Mouse (Mus musculus): ENCODE measurements around the gene Hp. TPM values are rescaled to one million over a fixed set of nuclear protein-coding genes. Genes with fewer than 3 reads are reported as not detected.
A peak's percentile ranks its signal among the peaks of the same experiment; 100 is the strongest.

The Hp gene
- polyA plus RNA-seq, 1 experiment from 2014 or later = 3.4 TPM

DNA sequence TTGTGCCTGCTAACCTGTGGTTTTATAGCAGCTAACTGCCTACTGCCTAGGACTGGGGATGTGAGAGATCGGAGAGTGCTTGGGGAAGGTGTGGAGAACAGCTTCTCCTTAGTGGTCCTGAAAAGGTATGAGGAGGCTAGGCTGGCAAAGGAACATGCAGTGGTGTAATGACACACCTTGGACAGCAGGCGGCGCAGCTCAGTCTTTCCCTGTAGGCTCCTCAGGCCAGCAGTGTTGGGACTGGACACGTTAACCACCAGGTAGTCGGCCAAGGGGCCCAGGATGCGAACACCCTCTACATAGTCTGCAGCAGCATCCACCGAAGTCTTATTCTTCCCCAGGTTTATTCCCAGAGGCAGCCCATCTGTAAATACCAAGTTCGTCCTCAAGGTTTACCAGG lies 16.9 kb upstream of the Hp start:
- no peak overlapping the region for H3K4me2 ChIP-seq (replicated peaks; ENCODE audit: low read depth, low read length)
- H3K36me3 ChIP-seq (ENCODE audit: control insufficient read depth, insufficient read depth, low read length) = peaks cover 40% of the 10 kb centered on the region
- no peak overlapping the region for H3K9ac ChIP-seq (ENCODE audit: low read depth, low read length)
- WGBS = 58% methylated on average over 8 of the region's 8 CpGs
- no peak overlapping the region for H3K27ac ChIP-seq (ENCODE audit: low read depth, low read length)
- no peaks in the 10 kb centered on the region for H3K27me3 ChIP-seq (ENCODE audit: control insufficient read depth, insufficient read depth, low read length)
- H3K4me1 ChIP-seq (ENCODE audit: control insufficient read depth, insufficient read depth, low read length) = no peaks in the 10 kb centered on the region
- H3K9me3 ChIP-seq (ENCODE audit: control insufficient read depth, low read length) = no peaks in the 10 kb centered on the region
- no peak for ATAC-seq (ENCODE audit: low FRiP score, low TSS enrichment)
- H3K4me3 ChIP-seq (ENCODE audit: low read length) = no peak overlapping the region

DNA sequence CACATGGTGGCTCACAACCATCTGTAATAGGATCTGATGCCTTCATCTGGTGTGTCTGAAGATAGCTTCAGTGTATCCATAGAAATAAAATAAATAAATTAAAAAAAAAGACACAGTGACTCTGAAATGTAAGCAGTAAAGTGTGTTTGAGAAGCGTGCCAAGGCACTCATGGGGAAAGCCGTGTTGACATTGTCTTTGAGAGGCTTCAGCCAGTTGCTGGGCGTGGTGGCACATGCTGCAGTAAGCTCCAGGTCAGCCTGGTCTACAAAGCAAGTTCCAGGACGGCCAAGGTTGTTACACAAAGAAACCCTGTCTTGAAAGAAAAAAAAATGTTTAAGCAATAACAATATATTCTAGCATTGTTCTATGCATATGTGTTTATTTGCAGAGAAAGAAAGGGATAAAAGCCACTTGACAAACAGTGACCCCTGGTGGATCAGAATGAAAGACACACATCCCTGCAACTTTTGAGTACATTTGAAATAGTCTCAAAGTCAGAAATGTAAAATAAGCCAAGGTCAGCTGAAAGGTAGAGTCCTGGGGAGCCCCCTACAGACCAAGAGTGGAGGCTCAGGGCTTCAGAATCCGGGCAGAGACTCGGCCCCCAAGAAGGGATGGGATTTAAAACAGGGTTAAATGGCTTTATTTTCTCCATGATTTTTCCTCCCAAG lies 14.3 kb upstream of the Hp start:
- Histone ChIP-seq H3K4me1 (ENCODE audit: control insufficient read depth, insufficient read depth, low read length) (no peaks in the 10 kb centered on the region), H3K27ac (ENCODE audit: low read depth, low read length) (no peak overlapping the region), H3K27me3 (ENCODE audit: control insufficient read depth, insufficient read depth, low read length) (no peaks in the 10 kb centered on the region), H3K9ac (ENCODE audit: low read depth, low read length) (no peak overlapping the region), H3K9me3 (ENCODE audit: control insufficient read depth, low read length) (no peaks in the 10 kb centered on the region), H3K36me3 (ENCODE audit: control insufficient read depth, insufficient read depth, low read length) (peaks cover 35% of the 10 kb centered on the region), H3K4me3 (ENCODE audit: low read length) (no peak overlapping the region), H3K4me2 (replicated peaks; ENCODE audit: low read depth, low read length) (no peak overlapping the region)
- 80% methylated on average over 6 of the region's 6 CpGs for WGBS
- ATAC-seq (ENCODE audit: low FRiP score, low TSS enrichment) = no peak

DNA sequence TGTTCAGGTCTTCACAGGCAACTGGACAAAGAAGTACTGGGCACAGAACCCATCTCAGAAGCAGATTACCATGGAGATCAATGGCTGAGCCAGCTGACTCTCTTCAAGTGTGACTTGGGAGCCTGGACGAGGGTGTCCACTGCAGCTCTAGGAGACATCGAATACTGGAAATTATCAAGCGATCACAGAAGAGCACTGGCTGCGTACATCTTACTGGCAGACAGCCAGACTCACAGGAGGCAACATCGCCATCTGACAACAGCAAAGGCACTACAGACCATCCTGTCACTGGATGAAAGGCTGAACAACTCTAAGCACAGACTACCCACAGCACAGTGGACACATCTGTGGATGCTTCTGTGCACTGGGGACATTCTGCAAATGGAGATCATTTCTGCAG lies 13.2 kb upstream of the Hp start:
- H3K27ac ChIP-seq (ENCODE audit: low read depth, low read length) = no peak overlapping the region
- no peaks in the 10 kb centered on the region for H3K4me1 ChIP-seq (ENCODE audit: control insufficient read depth, insufficient read depth, low read length)
- ATAC-seq (ENCODE audit: low FRiP score, low TSS enrichment) = no peak
- no peak overlapping the region for H3K9ac ChIP-seq (ENCODE audit: low read depth, low read length)
- 97% methylated on average over 5 of the region's 5 CpGs for WGBS
- peaks cover 35% of the 10 kb centered on the region for H3K36me3 ChIP-seq (ENCODE audit: control insufficient read depth, insufficient read depth, low read length)
- no peaks in the 10 kb centered on the region for H3K27me3 ChIP-seq (ENCODE audit: control insufficient read depth, insufficient read depth, low read length)
- H3K4me2 ChIP-seq (replicated peaks; ENCODE audit: low read depth, low read length) = no peak overlapping the region
- no peaks in the 10 kb centered on the region for H3K9me3 ChIP-seq (ENCODE audit: control insufficient read depth, low read length)
- no peak overlapping the region for H3K4me3 ChIP-seq (ENCODE audit: low read length)

DNA sequence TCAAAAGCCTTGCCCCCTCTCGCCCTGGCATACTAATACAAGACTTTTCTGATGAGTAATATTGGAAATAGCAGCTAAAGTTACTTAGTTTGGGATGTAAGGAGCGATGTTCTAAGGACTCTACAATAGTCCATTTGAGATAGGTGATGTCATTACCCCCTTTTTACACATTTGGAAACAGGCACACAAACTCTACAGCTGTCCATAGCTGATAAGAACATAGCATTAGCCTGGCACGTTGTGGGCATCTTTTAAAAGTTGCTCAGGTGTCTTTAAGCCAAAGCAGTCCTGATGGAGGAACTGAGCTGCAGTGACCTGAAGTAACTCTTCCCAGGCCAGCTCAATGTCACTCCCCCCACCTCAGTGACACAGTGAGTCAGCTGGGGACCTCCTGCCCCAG lies 12.4 kb upstream of the Hp start:
- Histone ChIP-seq H3K36me3 (ENCODE audit: control insufficient read depth, insufficient read depth, low read length) (peaks cover 35% of the 10 kb centered on the region), H3K9me3 (ENCODE audit: control insufficient read depth, low read length) (no peaks in the 10 kb centered on the region), H3K27ac (ENCODE audit: low read depth, low read length) (no peak overlapping the region), H3K4me1 (ENCODE audit: control insufficient read depth, insufficient read depth, low read length) (no peaks in the 10 kb centered on the region), H3K4me2 (replicated peaks; ENCODE audit: low read depth, low read length) (no peak overlapping the region), H3K9ac (ENCODE audit: low read depth, low read length) (no peak overlapping the region), H3K27me3 (ENCODE audit: control insufficient read depth, insufficient read depth, low read length) (no peaks in the 10 kb centered on the region), H3K4me3 (ENCODE audit: low read length) (no peak overlapping the region)
- ATAC-seq (ENCODE audit: low FRiP score, low TSS enrichment) = no peak
- WGBS = 87% methylated on average over 3 of the region's 3 CpGs

DNA sequence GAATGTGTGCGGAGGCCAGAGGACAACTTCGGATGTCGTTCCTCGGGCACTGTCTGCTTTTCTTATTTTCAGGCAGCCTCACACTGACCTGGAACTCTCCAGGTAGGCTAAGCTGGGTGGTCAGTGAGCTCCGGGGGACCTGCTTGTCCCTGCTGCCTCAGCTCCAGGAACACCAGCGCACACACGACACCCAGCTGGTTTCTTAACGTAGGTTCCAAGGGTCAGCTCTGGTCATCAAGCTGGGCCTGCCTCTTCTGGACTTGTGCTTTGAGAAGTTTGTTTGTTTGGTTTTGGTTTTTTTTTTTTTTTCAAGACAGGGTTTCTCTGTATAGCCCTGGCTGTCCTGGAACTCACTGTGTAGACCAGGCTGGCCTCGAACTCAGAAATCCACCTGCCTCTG lies 11.9 kb upstream of the Hp start:
- 83% methylated on average over 9 of the region's 9 CpGs for WGBS
- H3K4me1 ChIP-seq (ENCODE audit: control insufficient read depth, insufficient read depth, low read length) = no peaks in the 10 kb centered on the region
- H3K27ac ChIP-seq (ENCODE audit: low read depth, low read length) = no peak overlapping the region
- peaks cover 35% of the 10 kb centered on the region for H3K36me3 ChIP-seq (ENCODE audit: control insufficient read depth, insufficient read depth, low read length)
- no peak overlapping the region for H3K9ac ChIP-seq (ENCODE audit: low read depth, low read length)
- H3K9me3 ChIP-seq (ENCODE audit: control insufficient read depth, low read length) = no peaks in the 10 kb centered on the region
- no peak overlapping the region for H3K4me2 ChIP-seq (replicated peaks; ENCODE audit: low read depth, low read length)
- no peaks in the 10 kb centered on the region for H3K27me3 ChIP-seq (ENCODE audit: control insufficient read depth, insufficient read depth, low read length)
- H3K4me3 ChIP-seq (ENCODE audit: low read length) = no peak overlapping the region
- no peak for ATAC-seq (ENCODE audit: low FRiP score, low TSS enrichment)

DNA sequence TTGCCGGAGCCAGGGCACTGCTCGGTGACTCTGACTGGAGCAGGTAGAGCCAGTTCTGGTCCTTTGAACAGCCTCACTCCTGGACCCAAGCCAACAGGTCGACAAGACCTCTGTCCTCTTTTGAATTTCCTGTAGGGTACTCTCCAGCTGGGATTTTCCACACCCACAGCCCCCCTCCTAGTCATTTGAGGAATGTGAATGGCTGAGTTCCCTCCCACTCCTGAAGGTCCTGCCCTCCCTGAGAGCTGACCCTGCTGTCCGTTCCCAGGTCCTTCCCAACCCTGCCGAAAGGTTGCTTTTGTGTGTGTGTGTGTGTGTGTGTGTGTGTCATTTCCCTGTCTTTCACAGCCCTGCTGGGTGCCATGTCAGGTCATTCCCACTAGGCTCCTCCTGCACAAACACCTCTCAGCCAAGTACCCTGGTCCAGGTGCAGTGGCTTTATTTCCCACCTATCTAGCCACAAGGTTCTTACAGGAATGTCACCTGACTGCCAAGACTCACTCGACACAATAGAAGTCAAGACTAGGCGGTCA lies 8.1 kb upstream of the Hp start:
- peaks cover 7% of the 10 kb centered on the region; the same call in 1 of the 2 replicates for H3K36me3 ChIP-seq (ENCODE audit: control insufficient read depth, insufficient read depth, low read length)
- H3K4me1 ChIP-seq (ENCODE audit: control insufficient read depth, insufficient read depth, low read length) = no peaks in the 10 kb centered on the region
- no peaks in the 10 kb centered on the region for H3K27me3 ChIP-seq (ENCODE audit: control insufficient read depth, insufficient read depth, low read length)
- no peak overlapping the region for H3K4me3 ChIP-seq (ENCODE audit: low read length)
- peak; percentile 35; the same call in 1 of the 2 replicates for ATAC-seq (ENCODE audit: low FRiP score, low TSS enrichment)
- H3K27ac ChIP-seq (ENCODE audit: low read depth, low read length) = no peak overlapping the region
- H3K9ac ChIP-seq (ENCODE audit: low read depth, low read length) = no peak overlapping the region
- H3K4me2 ChIP-seq (replicated peaks; ENCODE audit: low read depth, low read length) = no peak overlapping the region
- WGBS = 44% methylated on average over 7 of the region's 7 CpGs
- H3K9me3 ChIP-seq (ENCODE audit: control insufficient read depth, low read length) = peaks cover 3% of the 10 kb centered on the region; the same call in 1 of the 2 replicates

DNA sequence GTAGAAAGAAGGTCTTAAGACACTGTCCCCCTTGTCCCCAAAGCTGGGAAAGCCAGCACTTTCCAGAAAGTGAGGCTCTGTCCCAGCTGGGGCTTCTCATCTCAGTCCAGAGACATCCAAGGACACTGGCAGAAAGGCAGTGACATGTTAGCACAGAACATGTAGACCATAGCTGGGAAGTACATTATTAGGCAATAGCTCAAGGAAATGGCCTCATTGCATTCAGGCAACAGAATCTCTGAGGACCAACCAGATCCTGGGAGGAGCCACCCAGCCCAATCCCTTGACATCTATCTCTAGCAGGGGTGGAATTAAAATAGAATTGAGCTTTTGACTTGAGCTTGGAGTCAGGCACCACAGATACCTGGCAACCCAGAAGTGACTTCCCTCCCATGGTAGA lies 6.7 kb upstream of the Hp start:
- ATAC-seq (ENCODE audit: low FRiP score, low TSS enrichment) = no peak
- H3K27me3 ChIP-seq (ENCODE audit: control insufficient read depth, insufficient read depth, low read length) = no peaks in the 10 kb centered on the region
- no peak overlapping the region for H3K9ac ChIP-seq (ENCODE audit: low read depth, low read length)
- no peak overlapping the region for H3K4me2 ChIP-seq (replicated peaks; ENCODE audit: low read depth, low read length)
- no peak overlapping the region for H3K4me3 ChIP-seq (ENCODE audit: low read length)
- no peak overlapping the region for H3K27ac ChIP-seq (ENCODE audit: low read depth, low read length)
- H3K9me3 ChIP-seq (ENCODE audit: control insufficient read depth, low read length) = peaks cover 5% of the 10 kb centered on the region; the same call in 1 of the 2 replicates
- no peaks in the 10 kb centered on the region for H3K36me3 ChIP-seq (ENCODE audit: control insufficient read depth, insufficient read depth, low read length)
- H3K4me1 ChIP-seq (ENCODE audit: control insufficient read depth, insufficient read depth, low read length) = no peaks in the 10 kb centered on the region

DNA sequence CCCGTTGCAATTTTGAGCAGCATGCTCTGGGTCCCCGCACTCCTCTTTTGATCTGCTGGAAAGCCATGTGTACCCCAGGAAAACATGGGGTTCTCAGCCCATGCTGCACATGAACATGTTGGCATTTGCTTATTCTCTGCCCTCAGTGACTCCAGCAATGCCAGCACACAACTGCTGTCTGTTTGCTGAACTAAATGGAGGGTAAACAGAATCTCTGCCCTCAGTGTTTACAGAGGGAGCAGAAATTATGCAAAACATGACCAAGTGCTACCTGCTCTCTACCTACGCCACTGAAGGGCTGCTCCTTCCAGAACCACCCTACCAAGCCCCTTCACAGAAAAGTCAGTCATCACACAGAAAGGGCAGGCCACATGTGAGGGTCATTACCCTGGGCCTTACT lies 5.9 kb upstream of the Hp start:
- Histone ChIP-seq H3K36me3 (ENCODE audit: control insufficient read depth, insufficient read depth, low read length) (no peaks in the 10 kb centered on the region), H3K27me3 (ENCODE audit: control insufficient read depth, insufficient read depth, low read length) (no peaks in the 10 kb centered on the region), H3K4me2 (replicated peaks; ENCODE audit: low read depth, low read length) (no peak overlapping the region), H3K4me1 (ENCODE audit: control insufficient read depth, insufficient read depth, low read length) (no peaks in the 10 kb centered on the region), H3K27ac (ENCODE audit: low read depth, low read length) (no peak overlapping the region), H3K4me3 (ENCODE audit: low read length) (no peak overlapping the region), H3K9ac (ENCODE audit: low read depth, low read length) (no peak overlapping the region), H3K9me3 (ENCODE audit: control insufficient read depth, low read length) (peaks cover 5% of the 10 kb centered on the region; the same call in 1 of the 2 replicates)
- no peak for ATAC-seq (ENCODE audit: low FRiP score, low TSS enrichment)
- 89% methylated on average over 3 of the region's 3 CpGs for WGBS

DNA sequence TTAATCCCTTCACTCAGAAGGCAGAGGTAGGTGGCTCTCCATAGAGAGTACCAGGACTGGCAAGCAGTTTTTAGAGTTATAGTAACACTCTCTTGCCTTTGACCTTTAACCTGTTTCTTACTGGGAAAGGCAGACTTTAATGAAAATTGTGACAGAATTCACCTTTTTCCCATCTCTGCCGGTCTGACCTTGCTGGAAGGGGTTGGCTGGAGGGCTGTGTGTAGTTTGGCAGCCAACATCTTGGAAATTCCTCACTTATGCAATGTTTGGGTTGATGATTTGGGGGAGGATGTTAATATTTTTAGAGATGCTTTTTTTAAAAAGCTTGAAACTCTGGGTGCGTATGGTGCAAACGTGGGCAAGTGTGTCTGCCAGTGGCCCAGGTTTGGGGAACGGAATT lies 5.3 kb upstream of the Hp start:
- Histone ChIP-seq H3K4me1 (ENCODE audit: control insufficient read depth, insufficient read depth, low read length) (no peaks in the 10 kb centered on the region), H3K4me2 (replicated peaks; ENCODE audit: low read depth, low read length) (no peak overlapping the region), H3K36me3 (ENCODE audit: control insufficient read depth, insufficient read depth, low read length) (no peaks in the 10 kb centered on the region), H3K27ac (ENCODE audit: low read depth, low read length) (no peak overlapping the region), H3K9me3 (ENCODE audit: control insufficient read depth, low read length) (peaks cover 5% of the 10 kb centered on the region; the same call in 1 of the 2 replicates), H3K27me3 (ENCODE audit: control insufficient read depth, insufficient read depth, low read length) (no peaks in the 10 kb centered on the region), H3K9ac (ENCODE audit: low read depth, low read length) (no peak overlapping the region), H3K4me3 (ENCODE audit: low read length) (no peak overlapping the region)
- 90% methylated on average over 4 of the region's 4 CpGs for WGBS
- ATAC-seq (ENCODE audit: low FRiP score, low TSS enrichment) = no peak
